Mouse (Mus musculus) stomach, postnatal 0 days (tissue): Measurements from ENCODE around the gene Nr4a1.

Source experiments
- CTCF ChIP-seq: IDR thresholded peaks from 2 replicates; pipeline ENCODE4 v1.5.1; 2016; ENCODE audit warnings: antibody characterized with exemption, low read depth, mild to moderate bottlenecking, moderate library complexity
- EP300 ChIP-seq: optimal IDR thresholded peaks from 2 replicates; pipeline ENCODE3; 2016; ENCODE audit warnings: antibody characterized with exemption

GRCm38 (mm10) chr15:101204781-101205180, 49.3 kb upstream of the Nr4a1 start:
- TF ChIP-seq CTCF (no peak), EP300 (no peak)
